Mouse (Mus musculus): ENCODE data around the gene Txnip.
A peak's percentile ranks its signal among the peaks of the same experiment; 100 is the strongest.
"Not testable (repeated sequence)": the region's sequence is repeated elsewhere in the genome, so short reads cannot be mapped to it uniquely, and the experiment has no call there.

Gene Txnip

DNA sequence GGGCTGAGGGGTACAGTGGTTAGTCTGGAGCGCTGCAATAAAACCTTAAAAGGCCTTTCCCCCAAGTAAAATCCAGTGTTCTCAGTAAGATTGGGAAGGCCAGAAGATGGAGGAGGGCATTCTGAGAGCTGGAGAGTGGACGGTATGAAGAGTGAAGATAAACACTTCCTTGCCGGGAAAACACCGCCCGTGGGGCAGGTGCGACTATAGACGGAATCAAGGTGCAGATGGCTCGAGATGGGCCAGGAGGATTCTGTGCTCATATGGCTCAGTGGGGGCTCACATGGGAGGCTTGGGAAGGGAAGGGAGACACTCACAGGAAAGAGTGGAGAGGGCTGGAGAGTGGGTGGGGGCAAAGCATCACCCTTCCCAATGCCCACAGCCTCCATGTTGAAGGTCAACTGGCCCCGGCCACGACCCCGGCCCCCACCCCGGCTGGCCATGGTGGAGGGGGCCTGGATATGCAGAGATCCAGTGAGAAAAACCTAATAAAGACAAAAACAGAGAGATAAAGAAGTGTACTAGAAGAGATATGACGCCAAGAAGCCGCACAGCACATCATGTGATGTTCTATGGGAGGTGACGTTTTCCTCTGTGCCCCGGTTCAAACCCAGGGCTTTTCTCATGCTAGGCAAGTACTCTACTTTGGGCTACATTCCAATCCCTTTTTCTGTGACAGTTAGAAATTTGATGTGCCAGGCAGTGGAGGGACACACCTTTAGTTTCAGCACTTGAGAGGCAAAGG, 24.2 kb downstream of the Txnip start:
- ATAC-seq (ENCODE audit: insufficient number of reproducible peaks, low FRiP score, low TSS enrichment), result no peak

- no peak for ATAC-seq (ENCODE audit: insufficient number of reproducible peaks, low FRiP score, low TSS enrichment)
Measured at GRCm38 (mm10) chr3:96583386-96583785, 25.6 kb downstream of the Txnip start.

DNA sequence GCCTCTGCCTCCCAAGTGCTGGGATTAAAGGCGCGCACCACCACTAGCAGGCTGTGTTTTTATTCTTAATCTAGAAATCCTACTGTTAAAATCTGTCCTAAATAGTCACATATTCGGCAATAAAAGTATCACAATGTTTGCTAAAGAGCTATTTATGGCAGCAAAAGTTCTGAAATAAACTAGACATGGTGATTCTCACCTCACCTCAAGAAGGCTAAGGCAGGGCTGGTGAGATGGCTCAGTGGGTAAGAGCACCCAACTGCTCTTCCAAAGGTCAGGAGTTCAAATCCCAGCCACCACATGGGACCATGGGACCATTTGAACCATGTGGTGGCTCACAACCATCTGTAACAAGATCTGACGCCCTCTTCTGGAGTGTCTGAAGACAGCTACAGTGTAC, 32.9 kb downstream of the Txnip start:
- no peak for ATAC-seq (ENCODE audit: insufficient number of reproducible peaks, low FRiP score, low TSS enrichment)

GRCm38 (mm10) chr3:96593374-96593773, 35.6 kb downstream of the Txnip start:
- no peak for ATAC-seq (ENCODE audit: insufficient number of reproducible peaks, low FRiP score, low TSS enrichment)

GRCm38 (mm10) chr3:96593790-96594560, 36.2 kb downstream of the Txnip start, which contains the start of gene Polr3gl:
Gene Polr3gl (minus strand): TSS chr3:96594181.
- peak; percentile 83 for ATAC-seq (ENCODE audit: insufficient number of reproducible peaks, low FRiP score, low TSS enrichment)

GRCm38 (mm10) chr3:96594851-96595250, 37.1 kb downstream of the Txnip start:
- ATAC-seq (ENCODE audit: insufficient number of reproducible peaks, low FRiP score, low TSS enrichment), result no peak

- ATAC-seq (ENCODE audit: insufficient number of reproducible peaks, low FRiP score, low TSS enrichment), result no peak
Measured at GRCm38 (mm10) chr3:96595661-96596060, 37.9 kb downstream of the Txnip start.

DNA sequence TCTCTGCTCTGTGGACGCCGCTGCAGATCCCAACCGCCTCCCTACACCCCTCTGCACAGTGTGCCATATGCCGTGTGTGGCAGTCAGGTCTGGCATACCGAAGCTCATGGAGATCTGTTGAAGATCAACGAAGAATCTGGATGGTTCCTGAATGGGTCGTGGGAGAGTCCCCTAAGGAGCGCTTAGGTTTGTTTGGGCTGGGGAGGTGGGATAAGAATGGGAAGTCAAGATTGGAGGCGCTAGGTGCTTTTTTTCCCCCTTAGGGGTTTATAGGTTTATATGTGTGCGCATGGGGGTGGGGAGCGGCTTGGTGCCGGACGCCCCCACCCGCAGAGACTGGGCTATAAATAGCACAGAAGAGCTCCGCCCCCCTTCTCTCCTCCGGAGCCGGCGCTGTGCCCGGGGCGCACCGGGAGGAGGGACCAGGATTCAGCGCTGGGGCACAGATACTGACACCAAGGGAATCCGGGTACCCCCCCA, 38.5 kb downstream of the Txnip start, which contains the start of gene Ankrd34a:
Gene Ankrd34a (plus strand): TSS at position 409 of the 480 bp plus-strand sequence.
- ATAC-seq (ENCODE audit: insufficient number of reproducible peaks, low FRiP score, low TSS enrichment), result peak; percentile 28; the same call in 1 of the 2 replicates

DNA sequence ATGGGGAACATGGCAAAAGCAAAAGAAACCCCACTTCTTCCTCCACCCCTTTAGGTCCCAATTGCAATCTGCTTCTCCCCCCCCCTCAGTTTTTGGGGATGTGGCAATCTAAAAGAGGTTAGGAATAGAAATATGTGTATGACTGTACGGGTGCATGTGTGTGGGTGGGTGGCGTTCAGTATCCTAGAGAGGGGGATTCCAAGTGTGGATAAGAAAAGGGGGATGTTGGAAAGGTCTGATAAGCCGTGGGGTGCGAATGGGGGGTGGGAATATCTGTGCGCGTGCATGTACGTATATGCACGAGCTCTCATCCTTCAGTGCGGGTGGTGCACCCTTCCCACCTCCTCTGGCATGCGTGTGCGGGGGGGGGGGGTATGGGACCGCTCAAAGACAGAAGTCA, 39.1 kb downstream of the Txnip start:
- ATAC-seq (ENCODE audit: insufficient number of reproducible peaks, low FRiP score, low TSS enrichment), result no peak

GRCm38 (mm10) chr3:96597435-96597891, 39.7 kb downstream of the Txnip start:
- no peak for ATAC-seq (ENCODE audit: insufficient number of reproducible peaks, low FRiP score, low TSS enrichment)

DNA sequence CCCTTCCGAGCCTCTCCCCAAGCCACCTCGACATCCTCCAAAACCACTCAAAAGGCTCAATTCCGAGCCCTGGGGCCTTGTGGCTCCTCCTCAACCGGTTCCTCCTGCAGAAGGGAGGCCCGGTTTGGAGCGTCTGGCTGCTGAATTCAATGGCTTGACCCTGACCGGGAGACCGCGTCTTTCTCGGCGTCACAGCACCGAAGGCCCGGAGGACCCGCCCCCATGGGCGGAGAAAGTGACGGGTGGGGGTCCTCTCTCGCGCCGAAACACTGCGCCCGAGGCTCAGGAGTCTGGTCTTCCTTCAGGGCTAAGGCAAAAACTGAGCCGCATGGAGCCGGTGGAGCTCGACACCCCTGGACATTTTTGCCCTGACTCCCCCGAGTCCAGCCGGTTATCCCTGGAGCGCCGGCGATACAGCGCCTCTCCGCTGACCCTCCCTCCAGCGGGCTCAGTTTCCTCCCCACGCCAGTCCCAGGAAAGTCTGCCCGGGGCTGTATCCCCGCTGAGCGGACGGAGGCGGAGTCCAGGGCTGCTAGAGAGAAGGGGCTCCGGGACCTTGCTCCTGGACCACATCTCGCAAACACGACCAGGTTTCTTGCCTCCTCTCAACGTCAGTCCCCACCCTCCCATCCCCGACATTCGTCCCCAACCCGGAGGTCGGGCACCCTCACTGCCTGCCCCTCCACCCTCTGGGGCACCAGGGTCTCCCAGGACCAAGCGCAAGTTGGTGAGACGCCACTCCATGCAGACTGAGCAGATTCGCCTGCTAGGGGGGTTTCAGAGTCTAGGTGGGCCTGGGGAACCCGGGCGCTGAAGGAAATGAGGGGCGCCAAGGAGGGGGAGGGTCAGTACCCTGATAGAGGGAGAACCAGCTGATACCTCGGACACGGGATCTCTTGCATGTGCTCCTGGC, 40.7 kb downstream of the Txnip start:
- no peak for ATAC-seq (ENCODE audit: insufficient number of reproducible peaks, low FRiP score, low TSS enrichment)

DNA sequence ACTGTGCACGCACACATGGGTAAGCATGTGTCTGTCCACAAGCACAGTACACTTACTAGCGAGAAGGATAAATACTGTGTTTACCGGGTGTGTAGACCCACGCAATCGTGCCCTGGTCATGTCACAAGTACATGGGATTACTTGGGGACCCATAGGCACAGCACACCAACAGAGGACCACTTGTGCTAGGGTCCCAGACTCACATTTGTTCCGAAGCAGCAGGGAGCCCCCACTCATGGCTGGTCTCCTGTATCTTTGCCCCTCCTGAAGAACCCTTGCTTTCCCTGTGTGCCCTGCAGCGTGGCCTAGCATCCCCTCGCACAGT, 41.3 kb downstream of the Txnip start:
- no peak for ATAC-seq (ENCODE audit: insufficient number of reproducible peaks, low FRiP score, low TSS enrichment)

DNA sequence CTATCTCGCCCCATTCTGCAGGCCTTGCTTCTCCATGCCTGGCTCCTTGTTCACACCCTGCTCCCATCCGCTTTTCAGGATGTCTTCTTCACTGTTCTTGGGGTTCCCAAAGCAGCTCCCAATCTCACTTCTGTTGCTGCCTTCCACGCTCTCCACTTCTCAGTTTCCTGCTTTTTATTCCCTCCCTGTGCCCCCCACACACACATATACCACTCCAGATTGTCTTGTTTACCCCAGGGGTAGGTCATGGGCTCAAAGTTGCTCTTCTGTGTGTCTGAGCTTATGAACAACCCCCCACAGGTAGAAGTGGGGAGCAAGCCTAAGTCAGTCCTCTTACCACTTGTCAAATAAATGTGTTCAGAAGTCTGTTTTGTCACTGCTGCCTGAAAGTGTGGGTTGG, 41.7 kb downstream of the Txnip start:
- no peak for ATAC-seq (ENCODE audit: insufficient number of reproducible peaks, low FRiP score, low TSS enrichment)

- ATAC-seq (ENCODE audit: insufficient number of reproducible peaks, low FRiP score, low TSS enrichment), result peak; percentile 81
Measured at GRCm38 (mm10) chr3:96600639-96601250, 43.0 kb downstream of the Txnip start, which contains the start of gene Lix1l. Gene Lix1l (plus strand): TSS chr3:96601149.

DNA sequence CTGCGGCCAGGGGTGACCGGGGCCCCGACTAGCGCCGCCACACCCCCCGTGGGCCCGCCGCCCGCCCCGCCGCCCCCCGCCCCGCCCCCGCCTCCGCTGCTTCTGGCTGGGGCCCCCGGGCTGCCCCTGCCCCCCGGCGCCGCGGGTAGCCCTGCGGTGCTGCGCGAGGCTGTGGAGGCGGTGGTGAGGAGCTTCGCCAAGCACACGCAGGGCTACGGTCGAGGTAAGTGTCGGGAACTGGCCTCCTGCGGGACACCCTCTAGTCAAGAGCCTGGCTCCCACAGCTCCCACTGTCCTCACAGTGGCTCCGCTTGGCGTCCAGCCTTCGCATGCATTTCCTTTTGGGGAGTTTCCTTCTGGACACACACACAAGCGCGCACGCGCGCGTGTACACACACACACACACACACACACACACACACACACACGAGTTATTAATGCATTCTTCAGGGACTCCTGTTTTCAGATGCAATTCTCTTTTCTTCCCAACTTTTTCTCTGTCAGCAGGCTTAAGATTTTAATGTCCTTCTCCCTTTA, 43.6 kb downstream of the Txnip start:
- no peak for ATAC-seq (ENCODE audit: insufficient number of reproducible peaks, low FRiP score, low TSS enrichment)

- ATAC-seq (ENCODE audit: insufficient number of reproducible peaks, low FRiP score, low TSS enrichment), result no peak
Measured at GRCm38 (mm10) chr3:96601941-96602703, 44.4 kb downstream of the Txnip start.

- ATAC-seq (ENCODE audit: insufficient number of reproducible peaks, low FRiP score, low TSS enrichment), result no peak
Measured at GRCm38 (mm10) chr3:96602704-96603084, 44.9 kb downstream of the Txnip start.

DNA sequence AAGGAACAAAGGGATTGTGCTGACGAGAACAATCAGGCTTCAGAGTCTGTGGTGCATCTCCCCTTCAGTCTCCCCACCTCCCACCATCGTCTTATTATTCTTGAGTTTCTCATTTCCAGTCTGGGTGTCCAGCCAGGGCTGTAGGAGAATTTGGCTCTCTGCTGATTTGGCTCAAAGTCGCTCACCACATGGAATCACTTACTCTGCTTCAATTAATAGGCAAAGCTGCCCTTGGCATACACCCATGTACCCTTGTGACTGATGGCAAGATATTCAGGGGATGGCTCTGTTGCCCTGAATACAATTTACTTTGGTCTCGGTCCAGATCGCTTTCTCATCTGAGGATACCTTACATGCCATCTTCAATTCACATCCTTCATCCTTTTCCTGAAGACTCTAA, 45.6 kb downstream of the Txnip start:
- no peak for ATAC-seq (ENCODE audit: insufficient number of reproducible peaks, low FRiP score, low TSS enrichment)

DNA sequence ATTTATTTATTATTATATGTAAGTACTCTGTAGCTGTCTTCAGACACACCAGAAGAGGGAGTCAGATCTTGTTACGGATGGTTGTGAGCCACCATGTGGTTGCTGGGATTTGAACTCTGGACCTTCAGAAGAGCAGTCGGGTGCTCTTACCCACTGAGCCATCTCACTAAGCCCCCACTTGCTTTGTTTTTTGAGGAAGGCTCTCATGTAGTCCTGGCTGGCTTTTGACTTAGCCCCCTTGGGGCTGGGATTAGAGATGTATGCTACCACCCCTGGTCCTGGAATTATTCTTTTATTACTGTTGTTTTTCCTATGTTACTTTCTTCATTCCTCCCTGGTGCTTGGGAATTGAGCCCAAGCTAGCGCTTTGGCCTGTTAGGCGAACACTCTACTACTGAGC, 48.2 kb downstream of the Txnip start:
- ATAC-seq (ENCODE audit: insufficient number of reproducible peaks, low FRiP score, low TSS enrichment), result not testable (repeated sequence)

All from cerebellum, adult (tissue).